Mouse (Mus musculus) layer of hippocampus, postnatal 14 days (tissue): ENCODE measurements around the gene Slc6a8. TPM values are rescaled to one million over a fixed set of nuclear protein-coding genes. Genes with fewer than 3 reads are reported as not detected.

Source experiments
- DNase-seq, 2 experiments: peaks; one replicate each; pipeline ENCODE4 v3.0.0; 2021 to 2022; ENCODE audit warnings: low spot score in 2 of 2, mixed read lengths in 1 of 2
- long read RNA-seq, 2 experiments: library from polyadenylated mRNA; stranded (forward); transcript quantifications; one replicate each; pipeline ENCODE4 v2.0.0; 2021
- total RNA-seq, 2 experiments: library from RNA; stranded (reverse); gene quantifications; 2 replicates each; pipeline ENCODE4 v1.2.3; 2021

The Slc6a8 gene
- total RNA-seq, result 100 to 1,000 TPM in 1 of 2 experiments, 10 to 100 TPM in 1; 93.6 to 111 TPM
- long read RNA-seq, experiment 1, transcript Slc6a8-203 (13 exons, 3,314 nt), result major isoform, 12 of 16 reads
- long read RNA-seq, experiment 1, partial matches to known transcripts, result 1 of 16 reads
- long read RNA-seq, experiment 1, other reads (novel, unspliced or antisense), result 3 of 16 reads
- long read RNA-seq, experiment 2, transcript Slc6a8-203 (13 exons, 3,314 nt), result major isoform, 6 of 16 reads
- long read RNA-seq, experiment 2, partial matches to known transcripts, result 1 of 16 reads
- long read RNA-seq, experiment 2, other reads (novel, unspliced or antisense), result 9 of 16 reads

- peak; percentile 36 to 61 for DNase-seq
Observed at GRCm38 (mm10) chrX:73672879-73673618, at the start of gene Slc6a8. Slc6a8 (plus strand) TSS chrX:73673150.

GRCm38 (mm10) chrX:73626981-73627380 lies 46.0 kb upstream of the Slc6a8 start:
- DNase-seq, result no peak

GRCm38 (mm10) chrX:73635425-73635824 lies 37.5 kb upstream of the Slc6a8 start:
- no peak for DNase-seq

DNA sequence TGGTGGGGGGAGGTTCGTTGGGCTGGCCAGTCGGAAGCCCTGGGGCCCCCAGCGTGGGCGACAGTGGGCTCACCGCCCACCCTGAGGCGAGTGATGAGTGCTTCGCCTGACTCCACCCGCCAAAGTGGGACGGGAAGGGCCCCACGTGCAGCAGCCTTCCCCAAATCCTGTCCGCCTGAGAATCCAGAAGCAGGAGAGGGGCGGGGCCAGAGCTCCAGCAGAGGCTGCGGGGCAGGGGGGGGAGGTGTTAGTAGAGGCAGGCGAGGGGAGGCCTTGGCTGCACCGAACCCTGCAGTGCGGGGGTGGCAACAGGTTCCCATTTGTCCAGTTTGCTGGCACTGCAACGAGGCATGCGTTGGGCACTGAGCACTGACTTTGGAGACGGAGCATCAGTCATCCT lies 35.5 kb upstream of the Slc6a8 start:
- DNase-seq, result no peak

DNA sequence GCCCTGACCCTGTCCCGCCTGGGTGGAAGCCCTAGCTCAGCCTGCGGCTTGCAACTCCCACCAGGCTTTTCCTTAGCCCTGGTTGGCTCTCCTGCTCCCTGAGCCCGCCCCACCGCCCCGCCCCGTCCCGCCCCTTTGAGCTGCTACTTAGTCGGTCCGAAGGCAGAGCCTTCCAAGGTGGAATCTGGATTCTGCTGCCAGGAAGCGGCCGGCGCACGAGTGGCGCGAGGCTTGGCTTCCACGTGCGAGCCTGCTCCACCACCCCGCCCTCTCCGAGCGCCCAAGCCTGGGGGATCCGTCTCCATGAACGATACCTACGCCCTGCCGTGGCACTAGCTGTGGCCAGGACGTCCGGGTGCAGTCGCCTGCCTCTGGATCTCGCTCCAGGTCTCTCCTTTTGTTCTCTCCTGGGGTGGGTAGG lies 33.7 kb upstream of the Slc6a8 start, which contains the start of gene Dusp9:
Gene Dusp9, plus strand, starts transcription at position 165 of the 421 bp plus-strand sequence.
- DNase-seq, result no peak

DNA sequence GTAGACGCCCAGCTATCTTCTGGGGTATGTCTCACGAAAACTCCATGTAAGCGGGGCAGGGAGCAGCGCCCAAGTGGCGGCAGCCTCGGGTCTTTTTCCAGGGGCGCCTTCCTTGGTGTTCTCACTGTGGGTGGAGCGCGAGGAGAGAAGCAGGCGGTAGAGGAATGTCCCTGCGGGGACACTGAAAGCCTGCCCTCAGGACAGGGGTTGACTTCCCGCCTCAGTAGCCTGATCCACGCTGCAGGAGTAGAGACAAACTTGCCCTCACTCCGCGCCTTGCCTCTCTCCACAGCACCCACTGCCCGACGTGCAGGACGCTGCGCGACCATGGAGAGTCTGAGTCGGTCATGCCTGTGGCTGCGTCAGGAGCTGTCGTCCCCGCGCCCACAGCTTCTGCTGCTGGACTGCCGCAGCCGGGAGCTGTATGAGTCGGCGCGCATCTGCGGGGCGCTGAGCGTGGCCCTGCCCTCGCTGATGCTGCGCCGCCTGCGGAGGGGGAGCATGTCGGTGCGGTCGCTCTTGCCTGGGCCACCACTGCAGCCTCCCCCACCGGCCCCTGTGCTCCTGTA lies 33.0 kb upstream of the Slc6a8 start:
- DNase-seq, result no peak

DNA sequence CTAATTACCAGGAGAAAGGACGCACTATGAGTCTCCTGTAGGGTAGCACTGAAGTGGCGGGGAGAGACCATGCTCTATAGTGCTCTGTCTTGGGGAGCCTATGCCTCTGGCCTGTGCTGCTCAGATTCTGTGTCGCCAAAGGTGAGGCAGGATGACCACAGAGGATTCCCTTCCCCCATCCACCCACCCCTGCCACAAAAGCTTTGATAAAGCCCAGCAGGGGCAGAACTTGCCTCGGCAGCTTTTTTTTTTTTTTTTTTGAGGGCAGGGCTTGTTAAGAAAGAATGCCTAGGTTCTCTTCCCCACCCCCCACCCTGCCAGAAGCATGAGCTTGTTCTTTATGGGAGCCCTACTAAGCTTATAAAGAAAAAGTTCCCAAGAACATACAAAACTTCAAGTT lies 27.8 kb upstream of the Slc6a8 start:
- no peak for DNase-seq

- no peak for DNase-seq
Observed at GRCm38 (mm10) chrX:73650869-73651268, 22.1 kb upstream of the Slc6a8 start.

DNA sequence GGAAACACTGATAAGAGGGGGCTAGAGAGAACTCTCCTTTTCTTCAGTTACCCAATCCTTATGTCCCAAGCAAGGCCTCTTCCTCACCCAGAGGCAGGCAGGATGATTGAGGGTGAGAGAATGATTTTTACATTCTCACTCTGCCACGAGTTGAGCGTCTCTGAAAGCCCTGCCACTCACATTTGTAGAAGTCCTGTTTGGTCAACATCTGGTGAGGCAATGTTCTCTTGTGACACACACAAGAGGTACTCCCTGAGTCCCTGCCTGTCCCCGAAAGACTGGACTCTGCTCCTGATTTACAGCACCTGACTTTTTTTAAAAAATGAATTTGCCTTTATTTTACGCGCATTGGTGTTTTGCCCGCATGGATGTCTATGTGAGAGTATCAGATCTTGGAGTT lies 19.6 kb upstream of the Slc6a8 start:
- DNase-seq, result no peak

GRCm38 (mm10) chrX:73654177-73654576 lies 18.8 kb upstream of the Slc6a8 start:
- DNase-seq, result peak; percentile 41 to 58

GRCm38 (mm10) chrX:73655529-73655928 lies 17.4 kb upstream of the Slc6a8 start:
- no peak for DNase-seq

DNA sequence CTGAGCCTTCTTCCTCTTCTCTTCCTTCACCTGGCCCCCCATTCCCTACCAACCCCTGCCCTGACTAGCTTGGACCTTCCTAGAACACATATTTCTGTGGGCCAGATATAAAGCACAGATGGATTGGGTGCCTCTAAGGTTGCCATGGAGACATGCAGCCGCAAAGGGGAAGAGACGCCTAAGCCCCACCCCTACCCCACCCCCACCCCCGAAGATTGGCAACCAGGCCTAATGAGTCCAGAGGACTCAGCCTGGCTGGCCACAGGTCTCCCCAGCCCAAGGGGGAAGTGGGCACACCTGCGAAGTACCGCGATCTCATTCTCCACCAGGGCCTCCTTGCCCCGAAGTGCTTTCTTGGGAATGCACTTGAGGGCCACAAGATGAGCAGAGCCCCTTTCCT lies 14.6 kb upstream of the Slc6a8 start:
- DNase-seq, result no peak

- peak; percentile 33 to 37 for DNase-seq
Observed at GRCm38 (mm10) chrX:73658936-73659574, 13.9 kb upstream of the Slc6a8 start.

- no peak for DNase-seq
Observed at GRCm38 (mm10) chrX:73659575-73660283, 13.2 kb upstream of the Slc6a8 start, which contains the start of gene Pnck. Pnck (minus strand) TSS chrX:73660117.

DNA sequence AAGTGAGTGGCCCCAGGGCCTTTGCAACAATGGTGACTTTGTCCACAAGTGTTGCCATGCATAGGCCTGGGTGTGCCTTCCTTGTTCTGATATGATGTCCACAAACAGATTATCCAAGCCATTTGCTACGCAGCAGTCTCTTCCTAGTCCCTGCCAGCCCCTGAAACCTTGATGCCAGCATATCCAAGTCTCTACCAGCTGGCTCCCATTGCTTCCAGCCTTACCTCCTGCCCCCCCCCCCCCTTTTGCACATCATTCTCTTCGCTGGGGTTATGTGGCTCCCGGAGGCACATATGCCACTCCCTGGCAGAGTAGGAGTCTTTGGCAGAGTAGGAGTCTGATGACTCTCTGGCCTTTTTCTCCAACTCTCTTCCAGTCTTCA lies 12.7 kb upstream of the Slc6a8 start:
- no peak for DNase-seq

DNA sequence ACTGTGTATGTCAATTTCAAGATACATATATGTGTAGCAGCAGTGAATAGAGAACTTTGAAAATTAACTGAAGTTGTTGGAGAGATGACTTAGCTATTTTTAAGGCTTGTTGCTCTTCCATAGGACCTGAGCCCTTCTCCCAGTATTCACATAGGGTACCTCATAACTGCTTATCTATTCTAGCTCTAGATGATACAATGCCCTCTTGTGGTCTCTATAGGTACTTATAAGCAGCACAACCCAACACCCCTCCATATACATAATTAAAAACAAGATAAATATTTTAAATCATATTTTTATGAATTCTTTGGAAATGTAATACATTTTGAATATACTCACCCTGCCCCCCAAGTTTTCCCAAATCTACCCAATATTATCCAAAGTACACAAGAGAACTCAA lies 9.8 kb upstream of the Slc6a8 start:
- no peak for DNase-seq

- DNase-seq, result peak in 1 of 2 experiments; percentile 35
Observed at GRCm38 (mm10) chrX:73672031-73672431, 919 bp upstream of the Slc6a8 start.

DNA sequence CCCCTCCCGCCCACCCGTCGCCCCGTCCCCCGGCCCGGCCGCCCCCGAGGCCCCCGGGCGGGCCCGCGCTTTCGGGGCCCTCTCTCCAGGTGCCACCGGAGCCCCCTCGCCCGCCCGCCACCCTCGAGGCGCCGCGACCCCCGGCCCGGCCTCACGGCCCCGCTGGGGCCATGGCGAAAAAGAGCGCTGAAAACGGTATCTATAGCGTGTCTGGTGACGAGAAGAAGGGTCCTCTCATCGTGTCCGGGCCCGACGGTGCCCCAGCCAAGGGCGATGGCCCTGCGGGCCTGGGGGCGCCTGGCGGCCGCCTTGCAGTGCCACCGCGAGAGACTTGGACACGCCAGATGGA lies 643 bp downstream of the Slc6a8 start:
- DNase-seq, result no peak

DNA sequence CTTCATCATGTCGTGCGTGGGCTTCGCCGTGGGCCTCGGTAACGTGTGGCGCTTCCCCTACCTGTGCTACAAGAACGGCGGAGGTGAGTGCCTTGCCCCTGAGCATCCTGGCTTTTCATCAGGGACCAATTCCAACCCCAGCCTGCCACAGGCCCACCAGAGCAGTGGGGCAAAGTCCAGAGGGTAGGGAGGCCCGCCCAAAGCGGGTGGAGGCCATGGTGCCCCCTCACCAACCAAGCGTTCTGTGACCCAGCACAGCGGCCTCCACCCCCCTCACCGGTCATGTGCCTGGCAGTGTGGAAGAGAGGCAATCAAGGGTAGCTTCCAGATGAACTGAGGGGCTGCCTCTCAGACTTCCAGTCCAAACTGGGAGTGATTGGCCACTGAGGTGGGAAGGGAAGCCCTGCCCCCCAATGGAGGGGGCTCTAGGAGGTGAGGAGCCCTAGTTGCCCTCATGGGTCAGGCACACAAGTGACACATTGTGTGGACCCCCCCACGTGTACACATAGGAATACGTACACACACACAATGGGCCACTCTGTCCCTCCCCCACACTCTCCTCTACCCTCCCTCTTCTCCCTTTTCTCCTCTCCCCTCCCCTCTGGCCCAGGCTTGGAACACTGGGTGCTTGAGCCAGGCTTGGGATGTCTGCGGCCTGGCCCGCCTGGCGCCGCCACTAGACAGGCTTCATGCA lies 1.2 kb downstream of the Slc6a8 start:
- DNase-seq, result peak in 1 of 2 experiments; percentile 28

GRCm38 (mm10) chrX:73675231-73675630 lies 2.3 kb downstream of the Slc6a8 start:
- no peak for DNase-seq
